Mouse (Mus musculus) limb, embryonic 11.5 days (tissue): ENCODE results near the gene Spon1. TPM values are rescaled to one million over a fixed set of nuclear protein-coding genes. Genes with fewer than 3 reads are reported as not detected.

Experiments used
- ATAC-seq: fragments of 200-750 bp; cut with Nextera tagmentation; 2 replicates; pipeline ENCODE4 v1.8.0; 2017; ENCODE audit warnings: low read depth; ENCODE audit not compliant: insufficient number of reproducible peaks, low FRiP score, low TSS enrichment
- DNase-seq: peaks from one replicate; pipeline ENCODE4 v3.0.0-alpha.2; 2015; ENCODE audit warnings: low spot score
- H3K27ac ChIP-seq: fragments of 300-500 bp; sonication (generic); replicated peaks from 2 replicates; pipeline ENCODE4 v1.5.1; 2014; ENCODE audit warnings: low read depth, mild to moderate bottlenecking, low read length
- H3K27me3 ChIP-seq: fragments of 300-500 bp; sonication (generic); 2 replicates; pipeline ENCODE4 v1.6.1; 2014; ENCODE audit warnings: mild to moderate bottlenecking, low read length, mixed read lengths; ENCODE audit not compliant: control insufficient read depth, insufficient read depth
- H3K36me3 ChIP-seq: fragments of 300-500 bp; sonication (generic); 2 replicates; pipeline ENCODE4 v1.6.1; 2014; ENCODE audit warnings: mild to moderate bottlenecking, low read length, moderate library complexity, mixed read lengths; ENCODE audit not compliant: control insufficient read depth, insufficient read depth
- H3K4me1 ChIP-seq: fragments of 300-500 bp; sonication (generic); 2 replicates; pipeline ENCODE4 v1.6.1; 2014; ENCODE audit warnings: low read length, mixed read lengths; ENCODE audit not compliant: control insufficient read depth, insufficient read depth
- H3K4me2 ChIP-seq: fragments of 300-500 bp; sonication (generic); 2 replicates; pipeline ENCODE4 v1.6.1; 2014; ENCODE audit warnings: low read depth, mild to moderate bottlenecking, moderate library complexity; ENCODE audit not compliant: severe bottlenecking
- H3K4me3 ChIP-seq: fragments of 300-500 bp; sonication (generic); 2 replicates; pipeline ENCODE4 v1.5.1; 2014; ENCODE audit warnings: low read depth, low read length
- H3K9ac ChIP-seq: fragments of 300-500 bp; sonication (generic); 2 replicates; pipeline ENCODE4 v1.6.1; 2014; ENCODE audit warnings: mild to moderate bottlenecking, low read length
- H3K9me3 ChIP-seq: fragments of 300-500 bp; sonication (generic); 2 replicates; pipeline ENCODE4 v1.6.1; 2016; ENCODE audit warnings: low read length; ENCODE audit not compliant: control insufficient read depth
- WGBS: fragments of 180-500 bp; shearing (Covaris S2); extraction: QIAGEN DNeasy Blood & Tissue Kit; methylation state at CpG from one replicate; pipeline ENCODE4 v1.1.7; 2014; 5-methylcytosine and 5-hydroxymethylcytosine counted together
- polyA plus RNA-seq: library from polyadenylated mRNA; unstranded; fragments of >200 nt; fragmentation: Nextera tagmentation; extraction: Ambion mirVana; gene quantifications from 2 replicates; pipeline ENCODE4 v1.2.1, GENCODE M21; 2014

The Spon1 gene
- polyA plus RNA-seq, 1 experiment from 2014 or later = 3.8 TPM

DNA sequence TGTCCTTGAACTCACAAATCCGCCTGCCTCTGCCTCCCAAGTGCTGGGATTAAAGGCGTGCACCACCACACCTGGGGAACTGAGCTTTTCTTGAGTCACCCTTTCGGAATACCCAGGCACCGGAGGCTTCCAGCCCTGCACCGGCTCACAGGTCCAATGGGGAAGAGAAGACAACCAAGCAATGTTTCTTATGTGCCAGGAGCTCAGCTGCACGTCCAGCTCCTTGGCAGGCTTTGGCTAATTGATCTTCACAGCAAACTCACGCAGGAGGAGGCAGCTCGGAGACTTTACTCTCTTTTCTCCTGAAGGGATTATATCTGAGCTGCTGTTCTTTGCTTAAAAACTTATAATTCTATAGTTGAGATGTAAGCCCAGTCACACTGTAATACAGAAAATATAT lies 73.6 kb downstream of the Spon1 start:
- WGBS = 85% methylated on average over 8 of the region's 8 CpGs
- H3K4me2 ChIP-seq = no peak overlapping the region
- no peak overlapping the region for H3K27ac ChIP-seq
- no peak for DNase-seq
- no peaks in the 10 kb centered on the region for H3K36me3 ChIP-seq
- ATAC-seq = no peak
- no peak overlapping the region for H3K4me3 ChIP-seq
- H3K27me3 ChIP-seq = no peaks in the 10 kb centered on the region
- no peak overlapping the region for H3K9ac ChIP-seq
- H3K9me3 ChIP-seq = no peaks in the 10 kb centered on the region
- no peaks in the 10 kb centered on the region for H3K4me1 ChIP-seq

GRCm38 (mm10) chr7:113841521-113841920 lies 75.7 kb downstream of the Spon1 start:
- H3K27ac ChIP-seq = no peak overlapping the region
- 89% methylated on average over 2 of the region's 2 CpGs for WGBS

DNA sequence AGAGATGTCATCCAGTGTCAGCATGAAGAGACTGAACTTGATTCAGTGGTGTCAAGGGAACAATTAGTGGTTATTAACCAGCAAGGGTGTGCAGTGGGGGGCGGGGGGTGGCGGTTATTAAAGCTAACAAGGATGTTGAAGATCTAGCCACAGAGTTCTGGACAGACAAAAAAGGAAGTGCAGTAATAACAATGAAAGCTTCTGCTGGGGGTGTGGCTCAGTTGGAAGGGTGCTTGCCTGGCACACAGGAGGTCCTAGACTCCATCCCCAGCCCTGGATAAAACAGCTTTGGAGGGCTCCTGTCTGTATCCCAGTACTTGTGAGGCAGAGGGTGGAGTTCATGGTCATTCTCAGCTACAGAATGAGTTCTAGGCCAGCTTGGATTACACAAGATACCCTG lies 77.4 kb downstream of the Spon1 start:
- no peaks in the 10 kb centered on the region for H3K27me3 ChIP-seq
- DNase-seq (no peak), ATAC-seq (no peak)
- H3K36me3 ChIP-seq = no peaks in the 10 kb centered on the region
- H3K4me1 ChIP-seq = peaks cover 4% of the 10 kb centered on the region; the same call in 1 of the 2 replicates
- H3K9me3 ChIP-seq = no peaks in the 10 kb centered on the region
- no peak overlapping the region for H3K27ac ChIP-seq
- no peak overlapping the region for H3K4me2 ChIP-seq
- H3K9ac ChIP-seq = no peak overlapping the region
- 76% methylated on average over 2 of the region's 2 CpGs for WGBS
- H3K4me3 ChIP-seq = no peak overlapping the region

More at GRCm38 (mm10) chr7:113841521-113841920, 75.7 kb downstream of the Spon1 start:
- Histone ChIP-seq H3K4me2 (no peak overlapping the region), H3K9ac (no peak overlapping the region), H3K4me1 (no peaks in the 10 kb centered on the region; the same call in 1 of the 2 replicates), H3K4me3 (no peak overlapping the region), H3K9me3 (no peaks in the 10 kb centered on the region), H3K27me3 (no peaks in the 10 kb centered on the region), H3K36me3 (no peaks in the 10 kb centered on the region)
- no peak for DNase-seq
- no peak for ATAC-seq

GRCm38 (mm10) chr7:113845191-113845590 lies 79.4 kb downstream of the Spon1 start:
- H3K27me3 ChIP-seq = no peaks in the 10 kb centered on the region
- H3K4me2 ChIP-seq = no peak overlapping the region
- H3K9ac ChIP-seq = no peak overlapping the region
- no peaks in the 10 kb centered on the region for H3K36me3 ChIP-seq
- no peak overlapping the region for H3K27ac ChIP-seq
- peaks cover 5% of the 10 kb centered on the region; the same call in 1 of the 2 replicates for H3K4me1 ChIP-seq
- WGBS = 80% methylated on average over 5 of the region's 5 CpGs
- no peak for DNase-seq
- H3K9me3 ChIP-seq = no peaks in the 10 kb centered on the region
- H3K4me3 ChIP-seq = no peak overlapping the region
- no peak for ATAC-seq

GRCm38 (mm10) chr7:113846553-113846952 lies 80.8 kb downstream of the Spon1 start:
- no peak overlapping the region for H3K9ac ChIP-seq
- no peaks in the 10 kb centered on the region for H3K27me3 ChIP-seq
- no peaks in the 10 kb centered on the region for H3K36me3 ChIP-seq
- DNase-seq (no peak), ATAC-seq (no peak)
- H3K9me3 ChIP-seq = no peaks in the 10 kb centered on the region
- no peak overlapping the region for H3K27ac ChIP-seq
- WGBS = 59% methylated on average over 3 of the region's 3 CpGs
- H3K4me3 ChIP-seq = no peak overlapping the region
- peaks cover 12% of the 10 kb centered on the region; the same call in 1 of the 2 replicates for H3K4me1 ChIP-seq
- no peak overlapping the region for H3K4me2 ChIP-seq

- no peak for ATAC-seq
- H3K9me3 ChIP-seq = no peaks in the 10 kb centered on the region
- H3K4me1 ChIP-seq = peaks cover 12% of the 10 kb centered on the region; the same call in 1 of the 2 replicates
- no peak overlapping the region for H3K4me3 ChIP-seq
- no peak overlapping the region for H3K9ac ChIP-seq
- no peaks in the 10 kb centered on the region for H3K36me3 ChIP-seq
- no peak overlapping the region for H3K4me2 ChIP-seq
- H3K27me3 ChIP-seq = no peaks in the 10 kb centered on the region
- DNase-seq = peak; percentile 39
- no peak overlapping the region for H3K27ac ChIP-seq
- WGBS = 58% methylated on average over 7 of the region's 7 CpGs
These were observed 81.4 kb downstream of the Spon1 start for GRCm38 (mm10) chr7:113847041-113847819.

- ATAC-seq = no peak
These were observed 84.6 kb downstream of the Spon1 start for GRCm38 (mm10) chr7:113850389-113850788.

GRCm38 (mm10) chr7:113855396-113855795 lies 89.6 kb downstream of the Spon1 start:
- no peak overlapping the region for H3K27ac ChIP-seq
- WGBS = 88% methylated on average over 4 of the region's 4 CpGs
- H3K4me1 ChIP-seq = peaks cover 4% of the 10 kb centered on the region; the same call in 1 of the 2 replicates
- no peaks in the 10 kb centered on the region for H3K9me3 ChIP-seq
- DNase-seq = no peak
- no peak for ATAC-seq
- H3K27me3 ChIP-seq = no peaks in the 10 kb centered on the region
- H3K4me3 ChIP-seq = no peak overlapping the region
- no peak overlapping the region for H3K4me2 ChIP-seq
- H3K36me3 ChIP-seq = no peaks in the 10 kb centered on the region
- H3K9ac ChIP-seq = no peak overlapping the region

More at GRCm38 (mm10) chr7:113850389-113850788, 84.6 kb downstream of the Spon1 start:
- Histone ChIP-seq H3K4me1 (peaks cover 12% of the 10 kb centered on the region; the same call in 1 of the 2 replicates), H3K27me3 (no peaks in the 10 kb centered on the region), H3K36me3 (no peaks in the 10 kb centered on the region), H3K27ac (no peak overlapping the region), H3K4me3 (no peak overlapping the region), H3K9me3 (no peaks in the 10 kb centered on the region), H3K4me2 (no peak overlapping the region), H3K9ac (no peak overlapping the region)
- 28% methylated on average over 4 of the region's 4 CpGs for WGBS
- peak; percentile 29 for DNase-seq
